Mouse (Mus musculus) left cerebral cortex, postnatal 25 days (tissue): ENCODE measurements around the gene Nuak1. TPM values are rescaled to one million over a fixed set of nuclear protein-coding genes. Genes with fewer than 3 reads are reported as not detected.
A peak's percentile ranks its signal among the peaks of the same experiment; 100 is the strongest.

Experiments used
- DNase-seq, 2 experiments: peaks; one replicate each; pipeline ENCODE4 v3.0.0; 2022; ENCODE audit warnings: low spot score in 2 of 2, mixed read lengths in 1 of 2
- intact Hi-C: fragments of 180-260 bp; cut with DNase I; formaldehyde crosslinking; loops from one replicate; pipeline ENCODE4 v1.15.1; 2025
- total RNA-seq, 2 experiments: library from RNA; stranded (reverse); gene quantifications; 2 replicates each; pipeline ENCODE4 v1.2.3; 2021

Gene Nuak1
- total RNA-seq, 2 experiments from 2014 or later, result 58.3 to 86.5 TPM

GRCm38 (mm10) chr10:84414981-84415700 is 25.3 kb downstream of the Nuak1 start:
- intact Hi-C loops, result loop anchor here (5.0 kb wide), 1 partner anchor 43 kb away; no protein-coding TSS in a partner anchor
- DNase-seq, result no peak

- intact Hi-C loops, result loop anchor here (5.0 kb wide), 1 partner anchor 41 kb away; no protein-coding TSS in a partner anchor
- peak in 1 of 2 experiments; percentile 67 for DNase-seq
Observed at GRCm38 (mm10) chr10:84413310-84413709, 27.1 kb downstream of the Nuak1 start.

- DNase-seq, result no peak
- intact Hi-C loops, result loop anchor here (5.0 kb wide), 1 partner anchor 40 kb away; no protein-coding TSS in a partner anchor
Observed at GRCm38 (mm10) chr10:84412326-84412962, 28.0 kb downstream of the Nuak1 start.

- intact Hi-C loops, result loop anchor here (5.0 kb wide), 1 partner anchor 39 kb away; no protein-coding TSS in a partner anchor
- peak in 1 of 2 experiments; percentile 62 for DNase-seq
Observed at GRCm38 (mm10) chr10:84411122-84412105, 29.0 kb downstream of the Nuak1 start.

GRCm38 (mm10) chr10:84408965-84409660 is 31.3 kb downstream of the Nuak1 start:
- intact Hi-C loops, result no loop called here
- DNase-seq, result no peak

- DNase-seq, result no peak
- intact Hi-C loops, result no loop called here
Observed at GRCm38 (mm10) chr10:84405135-84405776, 35.1 kb downstream of the Nuak1 start.

- peak in 1 of 2 experiments; percentile 83 for DNase-seq
- intact Hi-C loops, result no loop called here
Observed at GRCm38 (mm10) chr10:84401907-84402371, 38.5 kb downstream of the Nuak1 start.

- DNase-seq, result no peak
- intact Hi-C loops, result no loop called here
Observed at GRCm38 (mm10) chr10:84401189-84401588, 39.2 kb downstream of the Nuak1 start.

- intact Hi-C loops, result no loop called here
- peak in 1 of 2 experiments; percentile 76 for DNase-seq
Observed at GRCm38 (mm10) chr10:84400037-84400681, 40.2 kb downstream of the Nuak1 start.

- DNase-seq, result no peak
- intact Hi-C loops, result no loop called here
Observed at GRCm38 (mm10) chr10:84397276-84397675, 43.1 kb downstream of the Nuak1 start.

GRCm38 (mm10) chr10:84395885-84396659 is 44.3 kb downstream of the Nuak1 start:
- no peak for DNase-seq
- intact Hi-C loops, result no loop called here

GRCm38 (mm10) chr10:84395259-84395658 is 45.1 kb downstream of the Nuak1 start:
- DNase-seq, result no peak
- intact Hi-C loops, result no loop called here

- intact Hi-C loops, result loop anchor here (1.0 kb wide), 1 partner anchor 43 kb away; no protein-coding TSS in a partner anchor
Observed at GRCm38 (mm10) chr10:84393881-84394280, 46.5 kb downstream of the Nuak1 start.

GRCm38 (mm10) chr10:84393405-84393804 is 47.0 kb downstream of the Nuak1 start:
- intact Hi-C loops, result loop anchor here (1.0 kb wide), 1 partner anchor 44 kb away; no protein-coding TSS in a partner anchor

More at GRCm38 (mm10) chr10:84393881-84394280, 46.5 kb downstream of the Nuak1 start:
- DNase-seq, result peak in 1 of 2 experiments; percentile 61

GRCm38 (mm10) chr10:84392723-84393081 is 47.7 kb downstream of the Nuak1 start:
- intact Hi-C loops, result loop anchor here (1.0 kb wide), 1 partner anchor 45 kb away; no protein-coding TSS in a partner anchor
- DNase-seq, result peak in 1 of 2 experiments; percentile 61

More at GRCm38 (mm10) chr10:84393405-84393804, 47.0 kb downstream of the Nuak1 start:
- no peak for DNase-seq

GRCm38 (mm10) chr10:84392027-84392722 is 48.2 kb downstream of the Nuak1 start:
- no peak for DNase-seq
- intact Hi-C loops, result no loop called here
